Mouse (Mus musculus) liver, embryonic 13.5 days (tissue): ENCODE data around the gene Wdr61. TPM values are rescaled to one million over a fixed set of nuclear protein-coding genes. Genes with fewer than 3 reads are reported as not detected.

Experiments used
- ATAC-seq: fragments of 200-750 bp; cut with Nextera tagmentation; 2 replicates; pipeline ENCODE4 v1.8.0; 2017; ENCODE audit warnings: low read depth, mild to moderate bottlenecking, moderate number of reproducible peaks, moderate library complexity
- DNase-seq: peaks from one replicate; pipeline ENCODE4 v3.0.0; 2022
- H3K27ac ChIP-seq: fragments of 300-500 bp; sonication (generic); 2 replicates; pipeline ENCODE4 v1.5.1; 2015; ENCODE audit warnings: moderate library complexity, mild to moderate bottlenecking, inconsistent platforms
- H3K27me3 ChIP-seq: fragments of 300-500 bp; sonication (generic); 2 replicates; pipeline ENCODE4 v1.6.1; 2015; ENCODE audit warnings: mild to moderate bottlenecking, inconsistent platforms
- H3K36me3 ChIP-seq: fragments of 300-500 bp; sonication (generic); 2 replicates; pipeline ENCODE4 v1.6.1; 2015; ENCODE audit warnings: mild to moderate bottlenecking, inconsistent platforms
- H3K4me1 ChIP-seq: fragments of 300-500 bp; sonication (generic); replicated peaks from 2 replicates; pipeline ENCODE4 v1.6.1; 2015; ENCODE audit warnings: inconsistent platforms
- H3K4me2 ChIP-seq: fragments of 300-500 bp; sonication (generic); 2 replicates; pipeline ENCODE4 v1.6.1; 2015; ENCODE audit warnings: inconsistent platforms, mild to moderate bottlenecking, moderate library complexity
- H3K4me3 ChIP-seq: fragments of 300-500 bp; sonication (generic); replicated peaks from 2 replicates; pipeline ENCODE4 v1.5.1; 2015; ENCODE audit warnings: mild to moderate bottlenecking, inconsistent platforms
- H3K9ac ChIP-seq: fragments of 300-500 bp; sonication (generic); 2 replicates; pipeline ENCODE4 v1.6.1; 2015; ENCODE audit warnings: mild to moderate bottlenecking, inconsistent platforms
- H3K9me3 ChIP-seq: fragments of 300-500 bp; sonication (generic); replicated peaks from 2 replicates; pipeline ENCODE4 v1.6.1; 2016; ENCODE audit warnings: inconsistent platforms
- WGBS: fragments of 180-500 bp; shearing (Covaris S2); methylation state at CpG from one replicate; pipeline ENCODE4 v1.1.7; 2015; ENCODE audit not compliant: insufficient replicate concordance; 5-methylcytosine and 5-hydroxymethylcytosine counted together
- polyA plus RNA-seq: library from polyadenylated mRNA; unstranded; fragments of >200 nt; fragmentation: Nextera tagmentation; extraction: Ambion mirVana; gene quantifications from 2 replicates; pipeline ENCODE4 v1.2.1, GENCODE M21; 2015

The Wdr61 gene
- polyA plus RNA-seq = 118 and 128 TPM in 2 replicates

GRCm38 (mm10) chr9:54733921-54734638 lies at the start of gene Wdr61:
Gene Wdr61, minus strand, starts transcription at chr9:54734519.
- DNase-seq = peak; percentile 97
- peak within 1 kb of the TSS; percentile 72 for H3K27ac ChIP-seq
- H3K9ac ChIP-seq = peak within 1 kb of the TSS; percentile 85
- 1% methylated on average over 32 of the region's 32 CpGs for WGBS
- H3K27me3 ChIP-seq = no peaks in the 10 kb centered on the region
- H3K36me3 ChIP-seq = peaks cover 20% of the 10 kb centered on the region
- peak within 1 kb of the TSS; percentile 87 for H3K4me3 ChIP-seq
- peak within 1 kb of the TSS; percentile 68 for H3K4me2 ChIP-seq
- H3K4me1 ChIP-seq = peaks cover 30% of the 10 kb centered on the region
- peak; percentile 98 for ATAC-seq
- H3K9me3 ChIP-seq = no peaks in the 10 kb centered on the region

- ATAC-seq (no peak), DNase-seq (no peak)
Measured at GRCm38 (mm10) chr9:54784003-54784402, 49.7 kb upstream of the Wdr61 start.

DNA sequence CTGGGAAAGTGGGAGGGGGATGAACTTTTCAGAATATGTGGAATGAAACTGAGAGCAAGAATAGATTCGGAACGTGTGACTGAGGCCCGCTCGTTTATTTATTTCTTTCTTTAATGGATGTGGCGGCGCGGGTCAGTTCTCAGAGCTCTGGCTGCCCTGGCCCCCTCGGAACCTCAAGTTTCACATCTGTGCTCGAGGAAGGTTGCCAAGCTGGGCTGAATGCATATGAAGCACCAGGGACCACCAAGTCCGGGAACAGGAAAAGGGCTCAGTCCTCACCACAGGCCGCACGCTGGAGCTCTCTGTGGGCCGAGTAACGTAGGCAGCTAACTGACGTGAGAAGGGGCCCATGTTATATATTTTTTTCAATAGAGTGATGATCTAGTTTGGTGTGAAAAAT lies 48.2 kb upstream of the Wdr61 start:
- WGBS = 70% methylated on average over 15 of the region's 15 CpGs
- H3K27ac ChIP-seq = no peak overlapping the region
- H3K4me3 ChIP-seq = no peak overlapping the region

More at GRCm38 (mm10) chr9:54784003-54784402, 49.7 kb upstream of the Wdr61 start:
- Histone ChIP-seq H3K27me3 (0 out of 2 replicates have a peak, but pooled peaks cover 3% of the 10 kb centered on the region), H3K4me2 (no peak overlapping the region), H3K27ac (no peak overlapping the region), H3K4me1 (no peaks in the 10 kb centered on the region), H3K4me3 (no peak overlapping the region), H3K9ac (no peak overlapping the region), H3K36me3 (no peaks in the 10 kb centered on the region), H3K9me3 (no peaks in the 10 kb centered on the region)
- 55% methylated on average over 3 of the region's 3 CpGs for WGBS

GRCm38 (mm10) chr9:54779280-54779679 lies 45.0 kb upstream of the Wdr61 start:
- ATAC-seq = no peak
- WGBS = 71% methylated on average over 8 of the region's 8 CpGs

More for the DNA sequence above, 48.2 kb upstream of the Wdr61 start:
- Histone ChIP-seq H3K9me3 (no peaks in the 10 kb centered on the region), H3K4me1 (no peaks in the 10 kb centered on the region), H3K27me3 (no peaks in the 10 kb centered on the region), H3K36me3 (no peaks in the 10 kb centered on the region), H3K4me2 (no peak overlapping the region), H3K9ac (no peak overlapping the region)
- ATAC-seq (no peak), DNase-seq (no peak)

GRCm38 (mm10) chr9:54776451-54776982 lies 42.2 kb upstream of the Wdr61 start:
- 61% methylated on average over 13 of the region's 13 CpGs for WGBS
- no peaks in the 10 kb centered on the region for H3K27me3 ChIP-seq
- no peak overlapping the region for H3K4me2 ChIP-seq
- no peak overlapping the region for H3K27ac ChIP-seq
- no peak overlapping the region for H3K4me3 ChIP-seq
- no peaks in the 10 kb centered on the region for H3K9me3 ChIP-seq
- ATAC-seq (no peak), DNase-seq (no peak)
- H3K36me3 ChIP-seq = no peaks in the 10 kb centered on the region
- H3K4me1 ChIP-seq = no peaks in the 10 kb centered on the region
- H3K9ac ChIP-seq = no peak overlapping the region

More at GRCm38 (mm10) chr9:54779280-54779679, 45.0 kb upstream of the Wdr61 start:
- H3K4me2 ChIP-seq = no peak overlapping the region
- no peaks in the 10 kb centered on the region for H3K36me3 ChIP-seq
- H3K9ac ChIP-seq = no peak overlapping the region
- H3K27ac ChIP-seq = no peak overlapping the region
- no peaks in the 10 kb centered on the region for H3K4me1 ChIP-seq
- no peaks in the 10 kb centered on the region for H3K9me3 ChIP-seq
- no peak overlapping the region for H3K4me3 ChIP-seq
- H3K27me3 ChIP-seq = no peaks in the 10 kb centered on the region
- no peak for DNase-seq

GRCm38 (mm10) chr9:54770140-54770780 lies 35.9 kb upstream of the Wdr61 start:
- H3K9ac ChIP-seq = no peak overlapping the region
- H3K27ac ChIP-seq = no peak overlapping the region
- peaks cover 56% of the 10 kb centered on the region for H3K27me3 ChIP-seq
- no peak for ATAC-seq
- H3K36me3 ChIP-seq = no peaks in the 10 kb centered on the region
- no peak for DNase-seq
- H3K4me2 ChIP-seq = no peak overlapping the region
- no peaks in the 10 kb centered on the region for H3K4me1 ChIP-seq
- no peaks in the 10 kb centered on the region for H3K9me3 ChIP-seq
- no peak overlapping the region for H3K4me3 ChIP-seq
- 56% methylated on average over 11 of the region's 11 CpGs for WGBS

DNA sequence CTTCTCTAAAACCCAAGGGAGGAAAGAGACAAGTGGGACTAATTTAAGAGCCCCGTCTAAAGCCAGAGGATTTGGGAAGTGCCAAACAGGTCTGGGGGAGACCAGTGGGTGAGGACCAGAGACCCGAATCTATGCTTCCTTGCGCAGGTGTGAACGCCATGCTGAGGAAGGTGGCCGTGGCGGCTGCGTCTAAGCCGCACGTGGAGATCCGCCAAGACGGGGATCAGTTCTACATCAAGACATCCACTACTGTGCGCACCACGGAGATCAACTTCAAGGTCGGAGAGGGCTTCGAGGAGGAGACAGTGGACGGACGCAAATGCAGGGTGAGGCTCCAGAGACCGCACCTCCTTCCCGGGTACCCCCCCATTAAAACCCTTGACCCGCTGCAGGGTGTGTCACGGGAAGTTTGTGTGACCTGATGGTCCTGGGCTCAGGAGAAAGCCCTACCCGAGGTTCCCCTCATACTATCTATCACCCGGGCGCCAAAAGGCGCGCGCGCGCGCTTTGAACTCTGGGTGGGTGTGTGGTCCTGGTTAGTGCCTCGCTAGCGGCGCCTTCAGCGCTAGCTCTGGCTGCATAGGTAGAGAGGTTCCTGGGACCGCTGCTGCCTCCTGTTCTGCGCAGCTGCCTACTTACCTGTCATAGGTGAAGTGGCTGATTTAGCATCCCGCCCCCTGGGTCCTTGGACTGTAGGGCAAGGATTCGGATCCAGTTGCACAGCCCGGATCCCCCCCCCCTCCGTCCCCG lies 31.2 kb upstream of the Wdr61 start:
- DNase-seq (no peak), ATAC-seq (no peak)
- H3K27ac ChIP-seq = no peak overlapping the region
- peaks cover 90% of the 10 kb centered on the region for H3K27me3 ChIP-seq
- H3K9me3 ChIP-seq = no peaks in the 10 kb centered on the region
- H3K4me3 ChIP-seq = peak overlapping the region; percentile 21; the same call in 1 of the 2 replicates
- H3K4me1 ChIP-seq = 0 out of 2 replicates have a peak, but pooled peaks cover 4% of the 10 kb centered on the region
- no peaks in the 10 kb centered on the region for H3K36me3 ChIP-seq
- peak overlapping the region; percentile 43 for H3K4me2 ChIP-seq
- WGBS = 1% methylated on average over 41 of the region's 41 CpGs
- H3K9ac ChIP-seq = no peak overlapping the region

- no peaks in the 10 kb centered on the region for H3K9me3 ChIP-seq
- H3K27me3 ChIP-seq = peaks cover 82% of the 10 kb centered on the region
- no peak for ATAC-seq
- no peak within 1 kb of the TSS for H3K27ac ChIP-seq
- no peak for DNase-seq
- H3K36me3 ChIP-seq = no peaks in the 10 kb centered on the region
- 0 out of 2 replicates have a peak, but pooled peaks cover 4% of the 10 kb centered on the region for H3K4me1 ChIP-seq
- H3K4me3 ChIP-seq = peak within 1 kb of the TSS; percentile 34
- peak within 1 kb of the TSS; percentile 43 for H3K4me2 ChIP-seq
- WGBS = 1% methylated on average over 43 of the region's 45 CpGs
- no peak within 1 kb of the TSS for H3K9ac ChIP-seq
Measured at GRCm38 (mm10) chr9:54764561-54765217, 30.4 kb upstream of the Wdr61 start, which contains the start of gene Crabp1. Gene Crabp1, plus strand, starts transcription at chr9:54764748.

GRCm38 (mm10) chr9:54764091-54764490 lies 29.8 kb upstream of the Wdr61 start:
- Histone ChIP-seq H3K9ac (no peak overlapping the region), H3K27me3 (peaks cover 80% of the 10 kb centered on the region), H3K4me2 (no peak overlapping the region), H3K9me3 (no peaks in the 10 kb centered on the region), H3K4me1 (0 out of 2 replicates have a peak, but pooled peaks cover 4% of the 10 kb centered on the region), H3K4me3 (no peak overlapping the region), H3K27ac (no peak overlapping the region), H3K36me3 (no peaks in the 10 kb centered on the region)
- ATAC-seq (no peak), DNase-seq (no peak)
- WGBS = 21% methylated on average over 12 of the region's 12 CpGs

DNA sequence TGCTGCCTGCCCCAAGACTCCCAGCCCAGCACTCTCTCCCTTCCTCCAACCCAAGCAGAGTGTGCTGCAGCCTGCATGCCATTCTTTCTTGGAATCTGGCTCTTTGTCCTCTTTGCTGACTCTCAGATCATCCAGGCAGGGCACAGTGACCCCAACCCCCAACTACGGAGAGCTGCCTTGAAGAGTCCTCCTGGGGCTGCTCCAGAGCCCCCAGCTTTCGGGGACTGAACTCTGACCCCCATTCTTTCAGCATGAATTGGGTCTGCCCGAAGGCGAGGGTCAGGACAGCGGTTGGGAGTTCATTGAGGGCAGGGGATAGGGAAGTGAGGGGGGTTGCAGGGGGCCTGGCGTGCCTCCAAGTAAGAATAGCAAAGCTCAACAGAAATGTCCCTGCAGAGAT lies 25.3 kb upstream of the Wdr61 start:
- no peaks in the 10 kb centered on the region for H3K9me3 ChIP-seq
- no peak overlapping the region for H3K4me3 ChIP-seq
- H3K9ac ChIP-seq = no peak overlapping the region
- ATAC-seq (no peak), DNase-seq (no peak)
- H3K4me1 ChIP-seq = 0 out of 2 replicates have a peak, but pooled peaks cover 2% of the 10 kb centered on the region
- peaks cover 35% of the 10 kb centered on the region for H3K27me3 ChIP-seq
- no peak overlapping the region for H3K27ac ChIP-seq
- H3K4me2 ChIP-seq = no peak overlapping the region
- 39% methylated on average over 6 of the region's 6 CpGs for WGBS
- no peaks in the 10 kb centered on the region for H3K36me3 ChIP-seq
